Mouse (Mus musculus) cerebellum, adult 2 months (tissue): ENCODE measurements at regions not wholly inside any gene's neighbourhood (a gene's known extent, or its start where the extent isn't known, plus 50 kb on each side); places are given as distances from the start of the nearest gene placed in this dataset.

ENCODE experiments used
- CTCF ChIP-seq: fragments of 200-500 bp; IDR thresholded peaks from 2 replicates; pipeline ENCODE4 v1.5.1; 2011; ENCODE audit warnings: low read depth, mild to moderate bottlenecking, control low read depth, low read length, moderate library complexity, borderline replicate concordance; ENCODE audit not compliant: insufficient read depth
- POLR2A ChIP-seq: fragments of 200-500 bp; IDR thresholded peaks from 2 replicates; pipeline ENCODE4 v1.6.1; 2011; ENCODE audit warnings: low read length, control low read depth, borderline replicate concordance; ENCODE audit not compliant: insufficient read depth

GRCm38 (mm10) chr4:22089637-22090041 is 158.5 kb downstream of the Faxc start:
- TF ChIP-seq POLR2A (no peak), CTCF (no peak)
